Mouse (Mus musculus) cerebellum, adult 9-11 months (tissue): ENCODE data around the gene Adgrg6.
A peak's percentile ranks its signal among the peaks of the same experiment; 100 is the strongest.

Experiments
- DNase-seq: peaks from one replicate; pipeline ENCODE4 v3.0.0; 2022

The Adgrg6 gene

GRCm38 (mm10) chr10:14483257-14483656, 62.2 kb downstream of the Adgrg6 start:
- DNase-seq: no peak

DNA sequence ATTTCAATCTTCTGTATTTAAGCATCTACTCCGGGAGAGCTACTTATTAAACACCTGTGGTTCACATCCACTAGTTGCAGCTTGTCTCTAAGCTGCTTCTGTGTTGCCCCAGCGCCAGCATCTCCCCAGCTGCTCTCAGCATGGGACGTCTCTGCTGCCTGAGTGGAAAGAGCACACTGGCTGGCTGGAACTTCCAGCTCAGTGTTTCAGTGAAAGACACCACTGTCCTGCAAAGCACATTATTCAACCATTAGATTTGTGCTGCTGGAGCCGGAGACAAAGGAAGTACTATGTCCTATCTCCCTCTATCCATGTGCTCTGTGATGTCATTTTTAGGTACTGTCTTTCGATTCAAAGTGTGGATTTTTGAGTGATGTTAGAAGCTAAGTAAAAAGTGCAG, 63.0 kb downstream of the Adgrg6 start:
- DNase-seq: peak; percentile 13

DNA sequence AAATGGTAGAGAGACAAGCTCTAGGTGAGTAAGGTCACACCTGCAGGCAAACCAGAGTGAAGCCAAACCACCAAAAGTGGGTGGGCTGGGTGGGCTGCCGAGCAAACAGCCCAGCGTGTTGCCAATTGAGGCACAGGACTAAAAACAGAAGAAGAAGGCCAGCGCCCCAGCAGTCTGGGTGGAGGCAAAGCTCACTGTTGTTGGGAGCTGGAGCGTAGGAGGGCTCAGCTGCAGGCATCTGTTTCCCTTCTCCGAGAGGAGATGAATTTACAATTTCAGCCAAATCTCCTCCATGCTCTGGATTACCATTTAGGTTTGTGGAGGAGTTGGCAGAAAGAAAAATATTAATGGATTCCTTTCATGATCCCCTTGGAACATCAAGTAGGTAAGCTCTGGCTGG, 64.5 kb downstream of the Adgrg6 start:
- DNase-seq: no peak

GRCm38 (mm10) chr10:14476393-14476792, 69.1 kb downstream of the Adgrg6 start:
- no peak for DNase-seq

- no peak for DNase-seq
Measured at GRCm38 (mm10) chr10:14475641-14476040, 69.8 kb downstream of the Adgrg6 start.

- DNase-seq: no peak
Measured at GRCm38 (mm10) chr10:14474541-14475305, 70.7 kb downstream of the Adgrg6 start.

DNA sequence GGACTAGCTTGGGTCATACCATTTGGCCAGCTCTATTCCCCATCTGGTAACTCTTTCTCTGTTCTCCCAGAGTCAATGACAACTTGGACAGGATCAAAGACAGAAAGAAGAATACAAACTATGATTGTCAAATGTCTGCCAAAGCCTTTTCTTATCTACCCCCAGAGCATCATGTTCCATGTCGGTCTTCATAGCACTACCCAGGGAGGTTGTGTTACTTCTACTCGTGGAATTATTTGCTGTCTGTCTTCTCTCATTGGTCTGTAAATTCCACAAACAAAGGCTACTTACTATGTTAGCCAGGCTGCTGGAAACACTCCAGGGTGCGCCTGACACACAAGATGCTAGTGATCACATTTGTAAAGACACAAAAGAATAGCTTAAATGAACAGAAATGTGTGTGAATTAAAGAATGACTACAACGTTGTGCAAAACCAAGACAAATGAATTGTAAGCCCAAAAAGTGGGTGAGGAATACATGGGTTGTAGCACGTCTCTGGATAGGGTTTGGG, 74.4 kb downstream of the Adgrg6 start:
- no peak for DNase-seq

GRCm38 (mm10) chr10:14468623-14469022, 76.8 kb downstream of the Adgrg6 start:
- no peak for DNase-seq

DNA sequence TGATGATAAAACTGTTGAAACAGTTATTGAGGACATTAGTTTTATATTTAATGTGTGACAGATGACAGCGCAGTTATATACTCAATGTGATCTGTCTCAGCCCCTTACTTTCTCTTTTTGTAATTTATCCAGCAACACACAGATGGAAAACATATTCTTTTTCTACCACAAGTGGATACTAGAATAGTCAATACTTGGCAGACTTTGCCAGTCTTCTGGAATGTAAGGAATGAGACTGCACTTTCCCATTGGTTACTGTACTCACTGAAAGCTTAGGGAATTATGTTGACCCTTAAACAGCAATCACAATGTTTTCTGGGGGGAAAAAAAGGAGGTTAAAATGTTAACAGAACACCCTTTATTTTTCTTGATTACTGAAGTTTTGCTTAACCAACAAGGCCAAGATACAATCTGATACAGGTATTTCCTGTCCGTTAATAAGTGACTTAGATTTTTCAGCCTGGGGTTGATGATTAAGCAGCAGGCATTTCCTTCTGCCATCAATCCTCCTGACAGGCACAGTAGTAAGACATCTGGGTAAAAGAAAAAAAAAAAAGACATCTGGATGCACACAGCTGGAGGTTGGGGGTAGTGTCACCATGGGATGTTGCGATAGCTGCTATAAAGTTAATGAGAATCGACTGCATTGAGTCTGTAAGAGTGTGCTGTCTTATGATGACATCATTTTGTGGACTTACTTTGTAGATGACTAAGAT, 81.5 kb downstream of the Adgrg6 start:
- no peak for DNase-seq

DNA sequence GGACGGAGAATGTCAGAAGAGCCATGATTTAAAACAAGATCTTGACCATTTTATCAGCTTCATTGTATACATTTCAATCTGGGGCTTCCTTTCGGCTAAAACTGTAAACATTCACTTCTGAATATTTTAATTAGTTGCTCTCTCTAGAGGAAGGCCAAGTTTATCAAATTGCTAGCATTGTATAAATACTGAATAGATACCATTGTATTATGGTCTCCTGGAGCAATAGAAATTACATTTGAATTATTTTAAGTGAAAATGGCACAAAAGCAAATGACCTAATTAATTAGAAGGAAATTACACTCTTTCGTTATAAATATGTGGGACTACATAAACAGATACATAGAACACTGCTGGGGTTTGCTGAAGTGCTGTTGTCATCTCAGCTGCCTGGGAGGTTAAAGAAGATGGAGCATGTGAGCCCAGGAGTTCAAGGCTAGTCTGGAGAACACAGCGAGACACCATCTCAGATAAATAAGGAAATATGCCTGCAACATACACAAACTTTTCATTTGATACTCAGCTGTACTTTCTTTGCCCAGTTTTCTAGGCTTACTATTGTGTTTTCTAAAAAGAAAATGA, 84.4 kb downstream of the Adgrg6 start:
- DNase-seq: no peak

DNA sequence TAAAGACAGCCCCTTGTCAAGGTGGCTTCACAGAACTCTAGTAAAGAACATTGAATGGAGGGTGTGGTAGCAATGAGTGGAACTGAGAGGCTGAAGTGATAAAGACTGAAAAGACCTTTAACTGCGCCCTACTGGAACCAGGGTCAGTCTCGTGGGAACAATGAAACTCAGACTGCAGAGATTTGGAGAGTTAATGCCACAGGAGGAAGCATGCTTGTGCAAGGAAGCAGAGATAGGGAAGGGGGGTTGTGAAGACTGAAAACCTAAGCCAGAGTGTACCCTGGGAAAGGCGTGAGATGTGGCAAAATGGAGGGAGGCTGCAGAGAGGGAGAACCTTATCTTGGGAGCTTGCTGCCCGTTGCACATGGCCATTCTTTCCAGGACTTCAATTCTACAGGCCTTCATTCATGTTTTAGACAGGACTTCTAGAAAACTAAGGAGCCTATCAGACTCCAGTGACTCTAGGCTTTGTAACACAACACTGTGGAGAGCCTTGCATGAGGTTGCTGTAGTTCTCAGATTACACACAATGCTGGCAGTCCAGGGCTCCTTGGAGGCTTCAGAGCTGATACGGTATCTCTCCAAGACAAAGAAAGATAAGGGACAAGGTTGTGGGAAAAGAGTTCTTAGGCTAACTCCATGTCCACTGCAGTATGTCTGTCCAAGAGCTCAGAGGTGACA, 85.1 kb downstream of the Adgrg6 start:
- DNase-seq: no peak

DNA sequence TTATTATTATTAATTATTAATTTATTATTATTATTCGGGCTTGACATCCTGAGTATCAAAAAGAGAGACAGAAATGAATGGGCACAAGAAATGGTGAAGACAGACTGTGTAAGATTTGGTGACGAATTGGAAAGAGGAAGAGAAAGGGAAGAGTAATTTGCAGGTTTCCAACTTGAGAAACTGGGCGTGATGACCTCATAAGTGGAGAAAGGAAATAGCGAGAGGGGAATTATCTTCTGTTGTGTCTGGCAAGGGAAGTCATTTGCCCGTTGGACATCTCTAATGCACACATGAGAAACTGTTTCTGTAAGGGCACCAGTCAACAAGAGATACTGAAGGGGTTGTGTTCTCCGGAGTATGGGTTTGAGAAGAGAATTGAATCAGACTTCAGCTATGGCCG, 85.6 kb downstream of the Adgrg6 start:
- DNase-seq: no peak

GRCm38 (mm10) chr10:14459330-14459729, 86.1 kb downstream of the Adgrg6 start:
- no peak for DNase-seq

DNA sequence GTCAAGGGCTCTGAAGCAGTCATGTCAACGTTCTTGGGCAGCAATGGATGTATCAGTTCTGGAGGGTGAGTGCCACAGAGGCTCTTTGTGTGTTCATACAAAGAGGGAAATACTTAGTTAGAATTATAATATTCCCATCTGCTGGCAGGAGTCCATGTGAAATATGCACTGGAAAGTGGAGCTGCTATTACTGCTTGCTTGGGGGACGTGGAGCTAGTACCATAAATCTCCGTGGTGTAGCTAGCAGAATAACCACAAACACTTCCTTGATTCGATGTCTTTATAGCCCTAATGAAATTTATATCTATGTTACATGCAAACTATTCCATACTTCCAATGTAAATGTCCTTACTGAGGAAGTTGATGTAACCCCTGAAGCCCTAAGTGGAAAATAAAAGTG, 91.0 kb downstream of the Adgrg6 start:
- no peak for DNase-seq

- no peak for DNase-seq
Measured at GRCm38 (mm10) chr10:14451811-14452210, 93.6 kb downstream of the Adgrg6 start.

DNA sequence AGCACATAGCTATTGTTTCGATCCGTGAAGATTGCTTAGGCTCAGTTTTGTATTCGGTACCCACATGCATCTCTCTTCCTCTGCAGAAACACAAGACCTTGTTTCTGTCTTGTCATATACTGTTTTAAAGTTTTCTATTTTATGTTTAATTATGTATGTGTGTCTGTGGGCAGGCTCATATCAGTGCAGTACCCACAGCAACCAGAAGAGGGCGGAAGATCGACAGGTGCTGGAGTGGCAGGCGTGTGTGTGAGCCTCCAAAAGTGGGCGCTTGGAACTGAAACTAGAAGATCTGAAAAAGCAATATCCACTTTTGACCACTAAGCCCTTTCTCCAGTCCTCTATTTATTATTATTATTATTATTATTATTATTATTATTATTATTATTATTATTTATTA, 95.4 kb downstream of the Adgrg6 start:
- no peak for DNase-seq

GRCm38 (mm10) chr10:14445590-14446291, 99.7 kb downstream of the Adgrg6 start:
- DNase-seq: no peak

GRCm38 (mm10) chr10:14440860-14441579, 104.4 kb downstream of the Adgrg6 start:
- DNase-seq: no peak

- no peak for DNase-seq
Measured at GRCm38 (mm10) chr10:14404070-14404469, 141.4 kb downstream of the Adgrg6 start.

DNA sequence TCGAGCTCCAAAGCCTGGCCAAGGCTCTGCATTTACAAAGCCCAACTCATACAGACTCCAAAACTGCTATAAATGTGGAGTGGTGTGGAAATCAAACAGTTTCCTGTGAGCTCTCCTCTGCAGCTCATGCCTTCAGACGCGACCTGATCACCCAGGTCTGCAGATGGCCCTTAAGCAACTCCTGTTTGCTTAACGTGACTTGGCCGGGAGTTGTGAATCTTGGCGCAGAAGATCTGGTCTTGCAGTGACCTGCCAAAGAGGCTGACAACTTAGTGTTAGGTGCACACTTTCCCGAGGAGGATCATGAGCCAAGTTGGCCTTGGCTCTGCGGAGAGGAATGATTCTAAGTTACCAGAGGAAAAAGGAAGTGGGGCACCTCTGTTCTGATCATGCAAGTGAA, 143.7 kb downstream of the Adgrg6 start:
- DNase-seq: no peak

- DNase-seq: peak; percentile 46
Measured at GRCm38 (mm10) chr10:14391025-14391639, 154.3 kb downstream of the Adgrg6 start.

DNA sequence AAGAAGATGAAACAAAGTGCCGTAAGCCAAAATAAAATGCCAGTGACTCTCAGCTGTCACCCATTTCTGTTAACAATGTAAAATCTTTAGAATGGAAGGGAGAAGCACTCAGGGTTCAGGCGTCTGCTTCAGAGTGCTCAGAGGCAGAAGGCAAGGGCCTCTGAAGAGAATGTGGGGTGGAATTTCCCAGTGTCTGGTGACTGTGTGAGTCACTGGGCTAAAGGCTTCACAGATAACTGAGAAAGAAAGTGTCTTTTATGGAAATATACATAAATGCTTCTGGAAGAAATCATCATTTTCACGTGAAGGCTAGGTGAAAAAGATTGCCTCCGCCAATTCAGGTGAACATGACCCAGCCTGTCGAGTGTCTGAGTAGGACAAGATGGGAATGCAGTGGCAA, 159.9 kb downstream of the Adgrg6 start:
- DNase-seq: no peak
